Mouse (Mus musculus) hindlimb bud, embryonic 11.5 days (tissue): ENCODE data around the gene Fbln5.

Source experiments
- DNase-seq: peaks from one replicate; pipeline ENCODE4 v3.0.0-alpha.2; 2012; ENCODE audit warnings: low read depth, low spot score; ENCODE audit errors: extremely low spot score

Gene Fbln5

GRCm38 (mm10) chr12:101811181-101811580, 7.7 kb downstream of the Fbln5 start:
- DNase-seq: no peak

- DNase-seq: no peak
Measured at GRCm38 (mm10) chr12:101810515-101810914, 8.3 kb downstream of the Fbln5 start.

- no peak for DNase-seq
Measured at GRCm38 (mm10) chr12:101807400-101807799, 11.5 kb downstream of the Fbln5 start.

GRCm38 (mm10) chr12:101802445-101802844, 16.4 kb downstream of the Fbln5 start:
- DNase-seq: no peak

- DNase-seq: no peak
Measured at GRCm38 (mm10) chr12:101801744-101802143, 17.1 kb downstream of the Fbln5 start.

- no peak for DNase-seq
Measured at GRCm38 (mm10) chr12:101801051-101801450, 17.8 kb downstream of the Fbln5 start.

- DNase-seq: no peak
Measured at GRCm38 (mm10) chr12:101798189-101798922, 20.5 kb downstream of the Fbln5 start.

GRCm38 (mm10) chr12:101794458-101794857, 24.4 kb downstream of the Fbln5 start:
- DNase-seq: no peak

- DNase-seq: no peak
Measured at GRCm38 (mm10) chr12:101793221-101793621, 25.6 kb downstream of the Fbln5 start.

- no peak for DNase-seq
Measured at GRCm38 (mm10) chr12:101792684-101793083, 26.2 kb downstream of the Fbln5 start.

- no peak for DNase-seq
Measured at GRCm38 (mm10) chr12:101789767-101790166, 29.1 kb downstream of the Fbln5 start.

- DNase-seq: no peak
Measured at GRCm38 (mm10) chr12:101789250-101789649, 29.6 kb downstream of the Fbln5 start.

GRCm38 (mm10) chr12:101782787-101783186, 36.1 kb downstream of the Fbln5 start:
- no peak for DNase-seq

- no peak for DNase-seq
Measured at GRCm38 (mm10) chr12:101780915-101781314, 37.9 kb downstream of the Fbln5 start.

- DNase-seq: peak; percentile 46
Measured at GRCm38 (mm10) chr12:101777613-101778325, 41.1 kb downstream of the Fbln5 start.

GRCm38 (mm10) chr12:101776383-101776782, 42.5 kb downstream of the Fbln5 start:
- DNase-seq: no peak

GRCm38 (mm10) chr12:101774116-101774515, 44.7 kb downstream of the Fbln5 start:
- DNase-seq: no peak

GRCm38 (mm10) chr12:101772962-101773361, 45.9 kb downstream of the Fbln5 start:
- DNase-seq: no peak

- DNase-seq: no peak
Measured at GRCm38 (mm10) chr12:101770283-101771015, 48.4 kb downstream of the Fbln5 start.

GRCm38 (mm10) chr12:101767306-101768053, 51.4 kb downstream of the Fbln5 start:
- no peak for DNase-seq
